Mouse (Mus musculus): ENCODE results near the gene Cnksr1. TPM values are rescaled to one million over a fixed set of nuclear protein-coding genes. Genes with fewer than 3 reads are reported as not detected.

The Cnksr1 gene
- polyA plus RNA-seq (2012; ENCODE audit: low replicate concordance): 0.11 and 0.14 TPM in 2 replicates

DNA sequence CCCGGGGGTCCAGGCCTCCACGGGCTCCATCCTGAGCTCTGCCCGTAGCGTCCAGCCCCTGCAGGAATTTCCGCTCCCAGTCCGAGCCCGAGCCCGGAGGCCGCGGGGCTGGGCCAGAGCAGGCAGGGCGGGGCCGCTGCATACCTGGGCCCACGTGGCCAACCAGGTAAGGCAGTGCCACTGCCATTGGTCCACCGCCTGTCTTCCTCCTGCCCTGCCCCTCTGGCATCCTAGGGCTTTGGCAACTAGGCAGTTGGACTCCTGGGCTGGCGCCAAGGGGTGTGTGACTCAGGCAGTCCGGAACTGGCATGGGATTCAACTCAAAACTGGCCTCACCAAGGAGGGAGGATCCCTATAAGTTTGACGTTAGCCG is at the start of gene Cnksr1:
Cnksr1 (minus strand) TSS at position 121 of the 373 bp plus-strand sequence.

DNA sequence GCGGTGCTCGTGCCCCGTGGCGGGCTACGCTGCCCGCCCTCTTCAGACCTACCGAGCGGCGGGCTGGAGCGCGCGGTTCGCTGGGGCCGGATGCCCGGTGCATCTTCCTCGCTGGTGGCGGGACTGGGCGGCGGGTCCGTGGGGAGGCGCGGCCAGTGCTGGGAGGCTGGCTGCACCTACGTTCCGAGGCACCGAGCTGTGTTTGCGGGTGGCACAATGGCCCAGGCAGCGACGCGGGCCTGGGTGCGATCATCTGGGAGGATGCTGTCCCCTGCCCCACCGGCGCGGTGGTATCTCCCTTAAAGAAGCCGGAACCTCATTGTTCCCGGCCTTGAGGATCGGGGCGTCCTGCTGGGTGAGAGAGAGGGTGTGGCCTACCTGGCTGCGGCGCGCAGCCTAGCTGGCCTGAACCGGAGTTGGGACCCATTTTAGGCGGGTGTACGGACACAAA is 49.4 kb upstream of the Cnksr1 start, which contains the start of gene Pdik1l:
Pdik1l (minus strand) TSS at position 321 of the 451 bp plus-strand sequence.

DNA sequence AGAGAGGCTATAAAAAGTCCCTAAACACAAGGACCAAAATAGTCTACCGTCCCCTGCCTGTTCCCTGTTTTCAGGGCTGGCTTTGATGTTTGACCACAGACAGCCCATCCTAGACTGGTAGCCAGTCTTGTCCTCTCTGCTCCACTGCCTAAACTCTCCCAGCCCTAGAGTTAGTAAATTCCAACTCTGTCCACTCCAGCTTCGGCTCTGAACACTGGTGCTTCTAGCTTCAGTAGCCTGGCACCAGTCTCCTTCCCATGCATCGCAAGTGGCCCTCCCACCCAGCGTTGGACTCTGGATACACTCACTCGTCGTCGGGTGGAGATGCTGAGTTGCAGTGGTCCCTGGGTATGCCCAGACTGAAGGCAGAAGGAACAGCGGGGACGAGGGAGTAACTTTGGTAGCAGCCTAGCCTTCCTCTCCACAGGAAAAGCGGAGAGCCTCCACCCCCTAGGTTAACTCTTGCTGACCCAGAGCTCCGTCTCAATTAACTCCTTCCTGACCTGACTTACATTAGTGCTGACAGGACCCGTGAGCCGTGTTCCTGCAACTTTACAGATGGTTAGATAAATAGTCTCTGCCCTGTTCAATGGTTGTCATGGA is 15.6 kb upstream of the Cnksr1 start, which contains the start of gene Grrp1:
Grrp1 (minus strand) TSS at position 385 of the 603 bp plus-strand sequence.

DNA sequence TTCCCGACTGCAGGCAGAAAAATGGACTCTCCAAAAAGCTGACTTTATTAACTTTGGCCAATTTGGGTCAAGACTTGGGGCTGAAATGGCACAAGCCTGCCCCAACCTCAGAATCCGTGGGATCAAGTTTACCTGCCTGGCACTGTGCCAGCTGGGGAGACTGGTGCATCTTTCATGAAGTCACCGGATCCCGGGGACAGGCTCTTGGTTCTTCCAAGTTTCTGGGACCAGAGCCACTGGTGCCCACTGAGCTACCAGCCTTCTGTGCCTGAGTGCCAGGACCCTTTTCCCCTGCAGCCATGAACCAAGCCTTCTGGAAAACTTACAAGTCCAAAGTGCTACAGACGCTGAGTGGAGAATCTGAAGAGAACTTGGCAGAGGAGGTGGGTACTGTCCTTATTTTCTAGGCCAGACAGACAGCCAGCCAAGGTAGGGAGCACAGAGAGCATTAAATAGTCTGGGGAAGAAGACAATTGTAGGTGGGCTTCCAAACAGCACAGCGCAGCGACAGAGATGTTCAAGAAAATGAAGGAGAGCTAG is 8.6 kb upstream of the Cnksr1 start, which contains the start of gene Gm30191:
Gm30191 (plus strand) TSS at position 217 of the 540 bp plus-strand sequence.

DNA sequence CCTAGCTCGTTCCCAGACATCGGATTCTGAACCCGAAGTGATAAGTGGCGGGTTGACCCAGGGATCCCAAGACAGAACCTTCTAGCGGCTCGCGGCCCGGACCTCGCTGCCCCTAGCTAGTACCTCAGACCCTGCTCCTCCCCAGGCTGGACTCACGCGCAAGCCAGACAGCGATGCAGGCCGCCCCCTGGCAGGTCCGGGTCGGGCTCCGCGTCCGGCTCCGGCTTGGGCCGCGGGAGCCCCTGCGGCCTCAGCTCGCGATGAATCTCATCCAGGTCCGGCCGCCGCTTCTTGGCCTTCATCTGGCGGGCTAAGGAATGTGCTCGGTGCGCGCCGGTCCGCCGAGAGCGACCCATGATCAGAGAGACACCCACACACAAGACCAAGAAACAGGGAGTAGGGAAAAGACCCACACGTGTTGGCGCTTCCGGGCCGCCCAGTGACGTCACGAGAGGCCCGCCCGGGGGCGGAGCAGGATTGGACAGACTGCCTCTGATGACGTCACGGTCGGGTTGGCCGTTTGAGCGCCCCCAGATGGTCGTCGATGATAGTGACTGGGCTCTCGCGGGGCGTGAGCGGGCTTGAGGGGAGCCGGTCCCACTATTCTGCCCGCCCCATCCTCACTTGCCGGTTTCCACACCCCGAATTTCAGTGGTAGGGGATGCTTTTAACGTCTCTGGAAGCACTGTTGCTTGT is 7.1 kb upstream of the Cnksr1 start, which contains the start of gene Zfp593:
Zfp593 (minus strand) TSS at position 445 of the 696 bp plus-strand sequence.

DNA sequence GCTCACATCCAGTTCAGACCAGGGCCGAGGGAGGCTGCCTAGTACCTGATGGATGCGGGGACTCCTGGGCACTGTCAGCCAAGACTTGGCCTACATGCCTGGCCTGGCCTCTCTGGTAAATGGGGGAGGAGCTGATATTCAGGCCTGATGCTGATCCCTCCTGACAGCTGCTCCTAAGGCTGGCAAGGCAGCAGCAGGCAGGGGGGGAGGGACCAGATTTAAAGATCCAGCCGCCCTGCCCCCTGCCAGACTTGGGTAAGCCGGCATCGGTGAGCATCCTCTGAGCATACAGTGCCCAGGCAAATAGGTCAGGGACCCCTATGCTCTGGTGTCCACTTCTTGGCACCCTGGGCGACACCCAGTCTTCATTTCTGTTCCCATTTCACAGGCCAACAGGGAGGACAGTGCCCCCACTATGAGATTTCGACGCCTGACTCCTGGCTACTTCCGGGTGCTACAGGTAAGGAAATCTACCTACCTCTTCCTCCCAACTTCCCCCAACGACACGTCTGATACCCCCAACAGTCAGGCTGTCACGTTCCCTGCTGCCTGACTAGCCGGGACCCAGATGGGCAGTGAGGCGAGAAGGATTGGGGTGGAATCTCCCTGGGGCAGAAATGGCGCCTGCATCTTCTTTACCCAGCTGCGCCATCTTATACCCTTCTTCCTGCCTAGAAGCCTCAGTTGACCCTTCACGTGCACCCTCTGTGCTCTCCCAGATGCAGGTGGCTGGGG is 5.5 kb upstream of the Cnksr1 start, which contains the start of gene E130218I03Rik:
E130218I03Rik (plus strand) TSS at position 147 of the 735 bp plus-strand sequence.

DNA sequence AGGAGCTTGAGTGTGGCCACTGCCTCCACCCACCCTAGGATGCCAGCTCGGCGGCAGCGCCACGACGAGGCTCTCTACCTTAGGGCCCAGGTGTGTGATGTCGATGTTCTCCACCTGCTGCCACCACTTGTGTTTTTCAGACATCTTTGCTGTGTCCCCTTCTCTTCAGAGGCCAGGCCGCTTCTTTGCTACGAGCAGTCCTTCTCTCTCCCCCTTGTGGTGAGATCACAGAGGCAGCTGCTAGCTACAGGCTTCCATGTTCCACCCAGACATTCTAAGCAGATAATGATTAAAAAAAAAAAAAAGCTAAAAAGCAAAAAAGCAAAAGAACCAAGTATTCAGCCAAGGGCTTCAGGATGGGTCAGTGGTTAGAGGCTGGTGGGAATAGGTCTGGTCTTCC is 11.0 kb downstream of the Cnksr1 start, which contains the start of gene Catsper4:
Catsper4 (minus strand) TSS at position 190 of the 400 bp plus-strand sequence.

DNA sequence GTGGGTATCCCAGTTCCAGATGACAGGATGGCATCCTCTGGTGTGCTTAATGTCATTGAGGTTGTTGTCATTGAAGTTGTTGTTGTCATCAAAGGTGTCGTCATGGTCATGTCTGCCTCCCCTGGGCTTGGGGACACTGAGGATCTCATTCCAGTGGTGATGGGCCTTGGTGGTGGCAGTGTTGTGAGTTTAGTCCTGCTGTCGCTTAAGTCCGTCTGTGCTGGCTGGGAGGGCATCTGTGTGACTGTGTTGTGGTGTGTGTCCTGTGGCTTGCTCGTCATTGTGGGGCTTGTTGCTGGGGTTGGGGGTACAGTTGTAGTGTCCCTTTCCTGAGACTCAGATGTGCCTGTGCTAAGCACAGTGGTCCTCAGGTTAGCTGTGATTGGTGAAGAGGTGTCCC is 35.3 kb downstream of the Cnksr1 start, which contains the start of gene Gm7534:
Gm7534 (minus strand) TSS at position 101 of the 400 bp plus-strand sequence.

Other genes starting within 250 kb of the Cnksr1 start
- gene Dhdds, start 237.5 kb downstream of the Cnksr1 start, polyA plus RNA-seq (2012; ENCODE audit: low replicate concordance): 21.6 and 41.7 TPM in 2 replicates
- gene Lin28a, start 219.6 kb downstream of the Cnksr1 start, polyA plus RNA-seq (2012; ENCODE audit: low replicate concordance): 1.4 TPM in 1 of 2 replicates, not detected in the other
- 0.19 and 0.39 TPM in 2 replicates for gene Zfp683, start 184.6 kb downstream of the Cnksr1 start, polyA plus RNA-seq (2012; ENCODE audit: low replicate concordance)
- 0.10 TPM in 1 of 2 replicates, not detected in the other for gene Crybg2, start 177.6 kb downstream of the Cnksr1 start, polyA plus RNA-seq (2012; ENCODE audit: low replicate concordance)
- 37.5 and 134 TPM in 2 replicates for gene Cd52, start 143.3 kb downstream of the Cnksr1 start, polyA plus RNA-seq (2012; ENCODE audit: low replicate concordance)
- 5.3 and 17.0 TPM in 2 replicates for gene Ubxn11, start 135.8 kb downstream of the Cnksr1 start, polyA plus RNA-seq (2012; ENCODE audit: low replicate concordance)
- 32.8 and 98.2 TPM in 2 replicates for gene Sh3bgrl3, start 109.6 kb downstream of the Cnksr1 start, polyA plus RNA-seq (2012; ENCODE audit: low replicate concordance)
- 12.9 and 72.9 TPM in 2 replicates for gene Cep85, start 51.3 kb downstream of the Cnksr1 start, polyA plus RNA-seq (2012; ENCODE audit: low replicate concordance)
- gene Gm7534, start 35.4 kb downstream of the Cnksr1 start, polyA plus RNA-seq (2012; ENCODE audit: low replicate concordance): not detected in 2 replicates
- gene Catsper4, start 11.0 kb downstream of the Cnksr1 start, polyA plus RNA-seq (2012; ENCODE audit: low replicate concordance): not detected in 2 replicates
- gene E130218I03Rik, start 5.3 kb upstream of the Cnksr1 start, polyA plus RNA-seq (2012; ENCODE audit: low replicate concordance): not detected in 2 replicates
- gene Zfp593, start 7.2 kb upstream of the Cnksr1 start, polyA plus RNA-seq (2012; ENCODE audit: low replicate concordance): 34.9 and 47.9 TPM in 2 replicates
- gene Gm30191, start 8.5 kb upstream of the Cnksr1 start, polyA plus RNA-seq (2012; ENCODE audit: low replicate concordance): not detected in 2 replicates
- 4.2 and 4.6 TPM in 2 replicates for gene Grrp1, start 15.7 kb upstream of the Cnksr1 start, polyA plus RNA-seq (2012; ENCODE audit: low replicate concordance)
- gene Pdik1l, start 49.5 kb upstream of the Cnksr1 start, polyA plus RNA-seq (2012; ENCODE audit: low replicate concordance): 2.9 and 4.8 TPM in 2 replicates
- 0.09 TPM in 1 of 2 replicates, not detected in the other for gene Trim63, start 76.7 kb upstream of the Cnksr1 start, polyA plus RNA-seq (2012; ENCODE audit: low replicate concordance)
- 0.28 TPM in 1 of 2 replicates, not detected in the other for gene Slc30a2, start 104.8 kb upstream of the Cnksr1 start, polyA plus RNA-seq (2012; ENCODE audit: low replicate concordance)
- 0.19 and 0.41 TPM in 2 replicates for gene Extl1, start 145.5 kb upstream of the Cnksr1 start, polyA plus RNA-seq (2012; ENCODE audit: low replicate concordance)
- gene Pafah2, start 157.9 kb upstream of the Cnksr1 start, polyA plus RNA-seq (2012; ENCODE audit: low replicate concordance): 1.8 and 17.5 TPM in 2 replicates
- 42.8 and 82.8 TPM in 2 replicates for gene Stmn1, start 229.9 kb upstream of the Cnksr1 start, polyA plus RNA-seq (2012; ENCODE audit: low replicate concordance)